Mouse (Mus musculus): Measurements from ENCODE around the gene Ppp6r2. TPM values are rescaled to one million over a fixed set of nuclear protein-coding genes. Genes with fewer than 3 reads are reported as not detected.
A peak's percentile ranks its signal among the peaks of the same experiment; 100 is the strongest.

Gene Ppp6r2
- polyA plus RNA-seq, 1 experiment, result 252 TPM

DNA sequence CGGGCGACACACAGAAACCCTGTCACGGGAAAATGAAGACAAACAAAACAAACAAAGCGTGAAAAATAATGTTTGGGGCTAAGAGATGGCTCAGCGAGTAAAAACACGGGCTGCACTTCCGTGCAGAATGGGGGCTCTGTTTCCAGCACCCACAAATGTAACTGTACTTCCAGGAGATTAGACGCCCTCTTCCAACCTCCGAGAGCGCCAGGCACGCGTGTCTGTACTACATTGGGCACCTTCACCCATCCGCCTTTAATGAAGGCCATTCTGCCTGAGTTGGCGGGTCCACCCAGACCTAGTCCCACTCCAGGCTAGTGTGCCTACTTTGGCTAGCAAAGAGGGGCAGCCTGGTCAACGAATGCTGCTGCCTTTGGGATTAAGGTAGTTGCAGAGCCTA lies 14.3 kb upstream of the Ppp6r2 start:
- no peaks in the 10 kb centered on the region for H3K36me3 ChIP-seq (ENCODE audit: control insufficient read depth, insufficient read depth, low read length)
- peak overlapping the region; percentile 15; the same call in 1 of the 2 replicates for H3K27ac ChIP-seq (ENCODE audit: insufficient read depth, low read depth, low read length)
- H3K4me1 ChIP-seq (ENCODE audit: control insufficient read depth, insufficient read depth, insufficient read length, low read length), result no peaks in the 10 kb centered on the region; the same call in 1 of the 2 replicates
- WGBS, result 63% methylated on average over 15 of the region's 15 CpGs
- no peak for TF ChIP-seq CTCF (IDR thresholded peaks at IDR 0.05; ENCODE audit: extremely low read depth, insufficient read length, insufficient replicate concordance, low read depth, low read length)
- TF ChIP-seq POLR2A (IDR thresholded peaks at IDR 0.05; ENCODE audit: low read depth, low read length), result no peak
- peak overlapping the region; percentile 97 for H3K4me3 ChIP-seq (ENCODE audit: low read depth, low read length)
- H3K27me3 ChIP-seq (ENCODE audit: control insufficient read depth, insufficient read depth, low read length), result no peaks in the 10 kb centered on the region

DNA sequence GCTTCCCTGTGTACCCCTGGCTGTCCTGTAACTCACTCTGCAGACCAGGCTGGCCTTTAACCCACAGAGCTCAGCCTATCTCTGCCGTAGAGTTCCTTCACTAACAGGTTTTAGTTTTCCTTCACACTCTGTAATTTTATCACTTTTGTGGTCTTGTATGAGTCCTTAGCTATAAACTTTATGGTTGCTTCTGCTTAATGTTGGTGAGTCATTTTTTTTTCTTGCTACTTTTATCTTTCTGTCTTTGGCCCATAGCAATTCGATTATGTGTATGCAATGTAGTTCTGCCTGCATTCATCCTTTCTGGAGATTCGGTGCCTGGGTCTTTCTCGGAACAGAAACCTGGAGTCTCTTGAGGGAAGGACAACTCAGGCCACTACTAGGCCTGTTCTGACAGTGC lies 3.9 kb upstream of the Ppp6r2 start:
- no peaks in the 10 kb centered on the region for H3K27me3 ChIP-seq (ENCODE audit: control insufficient read depth, insufficient read depth, low read length)
- H3K36me3 ChIP-seq (ENCODE audit: control insufficient read depth, insufficient read depth, low read length), result no peaks in the 10 kb centered on the region
- peak overlapping the region; percentile 56; the same call in 1 of the 2 replicates for H3K27ac ChIP-seq (ENCODE audit: insufficient read depth, low read depth, low read length)
- no peak for TF ChIP-seq POLR2A (IDR thresholded peaks at IDR 0.05; ENCODE audit: low read depth, low read length)
- TF ChIP-seq CTCF (IDR thresholded peaks at IDR 0.05; ENCODE audit: extremely low read depth, insufficient read length, insufficient replicate concordance, low read depth, low read length), result no peak
- WGBS, result 28% methylated on average over 4 of the region's 4 CpGs
- H3K4me3 ChIP-seq (ENCODE audit: low read depth, low read length), result no peak overlapping the region
- peaks cover 9% of the 10 kb centered on the region; the same call in 1 of the 2 replicates for H3K4me1 ChIP-seq (ENCODE audit: control insufficient read depth, insufficient read depth, insufficient read length, low read length)

GRCm38 (mm10) chr15:89209886-89210761 lies 1.2 kb upstream of the Ppp6r2 start:
- no peaks in the 10 kb centered on the region for H3K27me3 ChIP-seq (ENCODE audit: control insufficient read depth, insufficient read depth, low read length)
- peak overlapping the region; percentile 71 for H3K27ac ChIP-seq (ENCODE audit: insufficient read depth, low read depth, low read length)
- H3K36me3 ChIP-seq (ENCODE audit: control insufficient read depth, insufficient read depth, low read length), result no peaks in the 10 kb centered on the region
- no peak for TF ChIP-seq POLR2A (IDR thresholded peaks at IDR 0.05; ENCODE audit: low read depth, low read length)
- TF ChIP-seq CTCF (IDR thresholded peaks at IDR 0.05; ENCODE audit: extremely low read depth, insufficient read length, insufficient replicate concordance, low read depth, low read length), result peak; percentile 56; the same call in 1 of the 2 replicates
- H3K4me3 ChIP-seq (ENCODE audit: low read depth, low read length), result peak overlapping the region; percentile 76
- WGBS, result 5% methylated on average over 22 of the region's 22 CpGs
- H3K4me1 ChIP-seq (ENCODE audit: control insufficient read depth, insufficient read depth, insufficient read length, low read length), result peaks cover 10% of the 10 kb centered on the region; the same call in 1 of the 2 replicates

GRCm38 (mm10) chr15:89211716-89212461 lies 536 bp downstream of the Ppp6r2 start:
- Histone ChIP-seq H3K27me3 (ENCODE audit: control insufficient read depth, insufficient read depth, low read length) (no peaks in the 10 kb centered on the region), H3K4me3 (ENCODE audit: low read depth, low read length) (peak overlapping the region; percentile 73), H3K4me1 (ENCODE audit: control insufficient read depth, insufficient read depth, insufficient read length, low read length) (peaks cover 6% of the 10 kb centered on the region; the same call in 1 of the 2 replicates), H3K36me3 (ENCODE audit: control insufficient read depth, insufficient read depth, low read length) (no peaks in the 10 kb centered on the region), H3K27ac (ENCODE audit: insufficient read depth, low read depth, low read length) (peak overlapping the region; percentile 44)
- no peak for TF ChIP-seq POLR2A (IDR thresholded peaks at IDR 0.05; ENCODE audit: low read depth, low read length)
- no peak for TF ChIP-seq CTCF (IDR thresholded peaks at IDR 0.05; ENCODE audit: extremely low read depth, insufficient read length, insufficient replicate concordance, low read depth, low read length)
- WGBS, result 6% methylated on average over 35 of the region's 35 CpGs

- Histone ChIP-seq H3K4me3 (ENCODE audit: low read depth, low read length) (peak overlapping the region; percentile 73), H3K4me1 (ENCODE audit: control insufficient read depth, insufficient read depth, insufficient read length, low read length) (peaks cover 6% of the 10 kb centered on the region; the same call in 1 of the 2 replicates)
- 83% methylated on average over 6 of the region's 6 CpGs for WGBS
These were observed 1.1 kb downstream of the Ppp6r2 start for GRCm38 (mm10) chr15:89212495-89212894.

DNA sequence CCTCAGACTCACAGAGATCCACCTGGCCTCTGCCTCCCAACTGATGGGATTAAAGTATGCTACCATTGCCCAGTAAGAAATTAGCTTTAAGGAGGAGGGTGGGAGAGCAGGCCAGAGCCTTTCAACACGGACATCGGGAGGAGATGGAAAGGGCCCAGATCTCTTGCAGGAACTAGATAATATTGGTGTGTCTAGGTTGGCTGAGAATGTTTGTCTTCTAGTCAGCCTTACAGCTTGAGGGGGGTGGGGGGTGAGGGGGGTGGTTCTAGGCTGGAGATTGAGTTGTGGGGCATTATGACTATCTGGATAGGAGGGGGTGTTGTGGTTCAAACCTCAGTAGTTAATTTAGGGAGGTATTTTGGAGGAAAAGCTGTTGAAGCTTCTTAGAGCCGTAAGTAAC lies 2.2 kb downstream of the Ppp6r2 start:
- Histone ChIP-seq H3K36me3 (ENCODE audit: control insufficient read depth, insufficient read depth, low read length) (no peaks in the 10 kb centered on the region), H3K4me3 (ENCODE audit: low read depth, low read length) (no peak overlapping the region), H3K4me1 (ENCODE audit: control insufficient read depth, insufficient read depth, insufficient read length, low read length) (peaks cover 4% of the 10 kb centered on the region; the same call in 1 of the 2 replicates), H3K27me3 (ENCODE audit: control insufficient read depth, insufficient read depth, low read length) (no peaks in the 10 kb centered on the region), H3K27ac (ENCODE audit: insufficient read depth, low read depth, low read length) (no peak overlapping the region)
- WGBS, result 82% methylated on average over 3 of the region's 3 CpGs
- TF ChIP-seq POLR2A (IDR thresholded peaks at IDR 0.05; ENCODE audit: low read depth, low read length) (no peak), CTCF (IDR thresholded peaks at IDR 0.05; ENCODE audit: extremely low read depth, insufficient read length, insufficient replicate concordance, low read depth, low read length) (no peak)

More at GRCm38 (mm10) chr15:89212495-89212894, 1.1 kb downstream of the Ppp6r2 start:
- TF ChIP-seq POLR2A (IDR thresholded peaks at IDR 0.05; ENCODE audit: low read depth, low read length) (no peak), CTCF (IDR thresholded peaks at IDR 0.05; ENCODE audit: extremely low read depth, insufficient read length, insufficient replicate concordance, low read depth, low read length) (no peak)
- H3K36me3 ChIP-seq (ENCODE audit: control insufficient read depth, insufficient read depth, low read length), result no peaks in the 10 kb centered on the region
- no peak overlapping the region for H3K27ac ChIP-seq (ENCODE audit: insufficient read depth, low read depth, low read length)
- H3K27me3 ChIP-seq (ENCODE audit: control insufficient read depth, insufficient read depth, low read length), result no peaks in the 10 kb centered on the region
